ENCODE assay signal across 8 mouse cellular contexts in genomic region chr2:118111116-118111487, GRCm38 (mm10). TPM values are rescaled to one million over a fixed set of nuclear protein-coding genes. Genes with fewer than 3 reads are reported as not detected.
DNase-seq lines count a peak whose midpoint lies in the region; ATAC-seq and TF ChIP-seq lines count a peak whose summit lies in the region.

No protein-coding gene starts in this region.

- peaks cover 5% of the 10 kb centered on the region; the same call in 1 of the 2 replicates for H3K27me3 ChIP-seq in hindbrain, embryonic 11.5 days (ENCODE audit: control insufficient read depth, insufficient read depth, low read length)

- under 1% methylated on average over 16 of the region's 16 CpGs for WGBS in hindbrain, embryonic 11.5 days

- H3K9ac ChIP-seq in ES-E14 (ENCODE audit: insufficient read depth, low read depth, low read length, poor library complexity, severe bottlenecking), result 0 out of 2 replicates have a peak overlapping the region, but pooled peaks have one; percentile 14
- H3K9ac ChIP-seq in hindbrain, embryonic 11.5 days (ENCODE audit: low read depth, low read length), result peak overlapping the region; percentile 62; the same call in 1 of the 2 replicates

- H3K9me3 ChIP-seq in ES-E14 (ENCODE audit: control insufficient read depth, insufficient read depth, low read depth, low read length), result no peaks in the 10 kb centered on the region
- no peaks in the 10 kb centered on the region for H3K9me3 ChIP-seq in hindbrain, embryonic 11.5 days (ENCODE audit: control insufficient read depth, low read length)

- peaks cover 2 to 4% of the 10 kb centered on the region in 2 experiments; a peak in 2 of 4 replicates for H3K4me1 ChIP-seq in ES-E14 (ENCODE audit: control insufficient read depth in 2 of 2, insufficient read depth in 2 of 2, low read length in 2 of 2, poor library complexity in 1 of 2)
- H3K4me1 ChIP-seq in hindbrain, embryonic 11.5 days (replicated peaks; ENCODE audit: control insufficient read depth, insufficient read depth, low read length), result peaks cover 2% of the 10 kb centered on the region; the same call in 1 of the 2 replicates

- no peak overlapping the region for H3K27ac ChIP-seq in ES-E14 (ENCODE audit: insufficient read depth, low read depth, low read length, poor library complexity, severe bottlenecking)
- H3K27ac ChIP-seq in hindbrain, embryonic 11.5 days (ENCODE audit: low read depth, low read length), result no peak overlapping the region

- ATAC-seq in hindbrain, embryonic 11.5 days (ENCODE audit: low FRiP score), result peak; percentile 84

- in situ Hi-C loops in ES-E14 (cut with MboI; ENCODE audit: low sequenced_read_pairs in 2 of 2, unreplicated experiment in 2 of 2), result no loop called here

- peak; percentile 80 for DNase-seq in ES-E14 (ENCODE audit: low read depth, low spot score)
- peak; percentile 26 for DNase-seq in cerebellum, adult 9-11 months
- peak; percentile 58 to 95 for DNase-seq in frontal cortex, adult 2 months (ENCODE audit: extremely low spot score in 1 of 2, low spot score in 1 of 2)
- peak; percentile 93 for DNase-seq in hindbrain, embryonic 11.5 days (ENCODE audit: low spot score)
- peak; percentile 86 to 91 for DNase-seq in layer of hippocampus, postnatal 14 days (ENCODE audit: low spot score in 2 of 2)
- DNase-seq in lung, postnatal 10 days, result peak; percentile 94
- peak; percentile 84 for DNase-seq in ovary, postnatal 14 days (ENCODE audit: low spot score)
- DNase-seq in thymus, postnatal 10 days (ENCODE audit: low spot score in 2 of 2), result peak; percentile 34 to 69

- no peaks in the 10 kb centered on the region for H3K36me3 ChIP-seq in ES-E14 (ENCODE audit: control insufficient read depth, insufficient read depth, low read length, poor library complexity, severe bottlenecking)
- no peaks in the 10 kb centered on the region for H3K36me3 ChIP-seq in hindbrain, embryonic 11.5 days (ENCODE audit: control insufficient read depth, insufficient read depth, low read length)

- H3K4me3 ChIP-seq in ES-E14 (ENCODE audit: insufficient read depth in 1 of 2, low read depth in 1 of 2, low read length in 2 of 2, poor library complexity in 1 of 2, severe bottlenecking in 1 of 2), result peak overlapping the region; percentile 43 to 56
- H3K4me3 ChIP-seq in hindbrain, embryonic 11.5 days (ENCODE audit: low read depth, low read length), result peak overlapping the region; percentile 47

- H3K4me2 ChIP-seq in hindbrain, embryonic 11.5 days (replicated peaks; ENCODE audit: low read depth, low read length), result peak overlapping the region; percentile 86

TF ChIP-seq in ES-E14, 5 proteins besides CTCF, POLR2A, EP300 and RAD21:
- TF ChIP-seq ZC3H11A (IDR thresholded peaks at IDR 0.05; ENCODE audit: borderline replicate concordance, low read depth, low read length) (0 out of 2 replicates have a peak, but pooled peaks have one; percentile 25), ZNF384 (IDR thresholded peaks at IDR 0.05; ENCODE audit: low read depth, low read length) (no peak)

RNA-seq across cellular contexts. Expression of gene Thbs1, which starts 0.6 kb away (rescaled TPM):
- 85.5 and 166 TPM in 2 replicates for total RNA-seq in ES-E14 (2012; rRNA removed)
- polyA plus RNA-seq in frontal cortex, adult 2 months (2012; rRNA removed), result 0.71 and 1.1 TPM in 2 replicates
- 39.9 and 46.1 TPM in 2 replicates for polyA plus RNA-seq in hindbrain, embryonic 11.5 days (2014; fragmentation: Nextera tagmentation; extraction: Ambion mirVana)
- 1 to 10 TPM; 3.3 to 4.2 TPM for total RNA-seq in layer of hippocampus, postnatal 14 days (2021)

Comparison
In these comparisons a context has a peak if more than half of its experiments do, and no peak if none do; other contexts are left out.
1. DNase-seq: peak in every context shown above with its lines; median percentile 94 in lung, postnatal 10 days; 93 in hindbrain, embryonic 11.5 days; 88 in layer of hippocampus, postnatal 14 days; 84 in ovary, postnatal 14 days; 80 in ES-E14; 76 in frontal cortex, adult 2 months; 52 in thymus, postnatal 10 days; 26 in cerebellum, adult 9-11 months.
2. RNA of gene Thbs1, which starts 0.6 kb away (total RNA-seq): 85.5 to 166 TPM in ES-E14; 3.3 to 4.2 TPM in layer of hippocampus, postnatal 14 days; every median in the first group is over 10 times any median in the second.